Mouse (Mus musculus): ENCODE measurements around the gene Ttll12.

DNA sequence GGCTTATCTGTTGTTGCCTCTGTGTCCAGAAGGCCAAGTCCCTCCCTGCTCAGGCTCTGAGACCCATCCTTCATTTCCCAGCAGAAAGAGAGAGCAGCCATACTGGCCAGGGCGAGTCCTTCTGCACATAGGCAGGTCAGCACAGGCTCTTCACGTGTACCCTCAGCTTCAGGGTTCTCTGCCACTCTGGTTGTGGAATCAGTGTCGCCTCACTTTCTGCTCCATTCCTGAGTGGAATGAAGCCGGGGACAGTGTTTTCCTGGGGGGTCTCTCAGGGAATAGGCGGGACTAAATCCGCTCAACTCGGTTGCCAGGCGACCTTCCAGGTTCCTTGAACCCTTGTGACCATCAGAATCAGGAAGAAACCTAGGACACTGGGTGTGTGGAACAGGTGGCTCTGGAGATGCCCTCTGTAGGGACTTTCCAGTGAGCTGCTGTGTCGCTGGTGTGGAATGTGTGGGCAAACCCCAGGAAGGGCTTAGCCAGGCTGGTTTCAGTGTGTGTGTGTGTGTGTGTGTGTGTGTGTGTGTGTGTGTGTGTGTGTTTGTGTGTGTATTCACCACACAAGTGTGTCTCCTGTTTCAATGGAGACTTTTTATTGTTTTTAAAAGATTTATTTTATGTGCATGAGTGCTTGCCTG, 53.2 kb downstream of the Ttll12 start:
- TF ChIP-seq CTCF (IDR thresholded peaks at IDR 0.05; ENCODE audit: insufficient read depth, low read depth, low read length) (no peak), POLR2A (IDR thresholded peaks at IDR 0.05; ENCODE audit: insufficient read depth, low read depth, low read length) (no peak)

Measured in olfactory bulb, adult 2 months (tissue).